Mouse (Mus musculus): ENCODE measurements at regions not wholly inside any gene's neighbourhood (a gene's known extent, or its start where the extent isn't known, plus 50 kb on each side); places are given as distances from the start of the nearest gene placed in this dataset.

DNA sequence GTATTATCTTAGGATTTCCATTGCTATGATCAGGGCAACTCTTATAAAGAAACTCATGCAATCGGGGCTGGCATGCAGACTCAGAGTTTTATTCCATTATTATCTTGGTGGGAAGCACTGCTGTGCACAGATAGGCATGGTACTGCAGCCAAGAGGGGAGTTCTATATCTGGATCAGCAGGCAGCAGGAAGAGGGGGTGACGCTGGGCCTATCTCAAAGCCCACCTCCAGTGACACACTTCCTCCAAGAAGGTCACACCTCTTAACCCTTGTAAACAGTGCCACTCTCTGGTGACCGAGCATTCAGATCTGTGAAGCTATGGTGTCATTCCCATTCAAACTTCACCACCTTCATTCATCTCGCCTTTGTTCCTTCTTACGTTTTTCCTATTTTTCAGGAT, 381.8 kb upstream of the Prickle1 start:
- no peak overlapping the region for H3K9ac ChIP-seq (ENCODE audit: control insufficient read depth, low read depth, low read length, poor library complexity, severe bottlenecking)
- no peaks in the 10 kb centered on the region for H3K36me3 ChIP-seq (ENCODE audit: control insufficient read depth in 1 of 2, insufficient read depth in 2 of 2, low read length in 2 of 2)
- no peak overlapping the region for H3K27ac ChIP-seq (ENCODE audit: control insufficient read depth, low read depth, low read length)
- TF ChIP-seq E2F4 (IDR thresholded peaks at IDR 0.05; ENCODE audit: borderline replicate concordance, low read depth, low read length) (no peak), ELF1 (IDR thresholded peaks at IDR 0.05; ENCODE audit: low read depth, low read length) (no peak), ZKSCAN1 (IDR thresholded peaks at IDR 0.05; ENCODE audit: low read depth, low read length) (no peak), NELFE (IDR thresholded peaks at IDR 0.05; ENCODE audit: low read depth, low read length) (no peak), MEF2A (IDR thresholded peaks at IDR 0.05; ENCODE audit: extremely low read depth, insufficient replicate concordance, low read depth, low read length, poor library complexity, severe bottlenecking) (no peak), MXI1 (IDR thresholded peaks at IDR 0.05; ENCODE audit: low read depth, low read length) (no peak), ZC3H11A (IDR thresholded peaks at IDR 0.05; ENCODE audit: low read depth, low read length) (no peak), POLR2A (IDR thresholded peaks at IDR 0.05; ENCODE audit: control insufficient read depth in 1 of 2, insufficient read depth in 1 of 2, low read depth in 1 of 2, low read length in 2 of 2, poor library complexity in 1 of 2) (no peak), EP300 (IDR thresholded peaks at IDR 0.05; ENCODE audit: low read depth in 1 of 2, low read length in 2 of 2) (no peak), MYC (IDR thresholded peaks at IDR 0.05; ENCODE audit: low read depth, low read length) (no peak), TAL1 (IDR thresholded peaks at IDR 0.05; ENCODE audit: low read length) (no peak), ZMIZ1 (IDR thresholded peaks at IDR 0.05; ENCODE audit: low read depth, low read length) (no peak), CHD2 (IDR thresholded peaks at IDR 0.05; ENCODE audit: low read length) (no peak), ZNF384 (IDR thresholded peaks at IDR 0.05; ENCODE audit: low read depth, low read length) (no peak), UBTF (IDR thresholded peaks at IDR 0.05; ENCODE audit: borderline replicate concordance, insufficient read depth, low read depth, low read length) (no peak)
- no peaks in the 10 kb centered on the region for H3K27me3 ChIP-seq (ENCODE audit: control insufficient read depth in 1 of 2, insufficient read depth in 2 of 2, low read length in 2 of 2)
- H3K79me2 ChIP-seq (ENCODE audit: control insufficient read depth, insufficient read depth, low read length, poor library complexity) = no peaks in the 10 kb centered on the region
- no peak overlapping the region for H3K4me3 ChIP-seq (ENCODE audit: control insufficient read depth in 1 of 2, insufficient read depth in 1 of 2, low read depth in 2 of 2, low read length in 2 of 2)
- H3K9me3 ChIP-seq (replicated peaks; ENCODE audit: insufficient read depth, low read length) = no peaks in the 10 kb centered on the region
- DNase-seq (ENCODE audit: low read depth, low spot score) = no peak
- no peaks in the 10 kb centered on the region for H3K4me1 ChIP-seq (ENCODE audit: control insufficient read depth in 1 of 2, insufficient read depth in 2 of 2, low read length in 2 of 2)

GRCm38 (mm10) chr15:93974727-93975126, 379.0 kb upstream of the Prickle1 start:
- no peaks in the 10 kb centered on the region for H3K36me3 ChIP-seq (ENCODE audit: control insufficient read depth in 1 of 2, insufficient read depth in 2 of 2, low read length in 2 of 2)
- DNase-seq (ENCODE audit: low read depth, low spot score) = no peak
- TF ChIP-seq E2F4 (IDR thresholded peaks at IDR 0.05; ENCODE audit: borderline replicate concordance, low read depth, low read length) (no peak), SIN3A (IDR thresholded peaks at IDR 0.05; ENCODE audit: low read length) (no peak), GATA1 (IDR thresholded peaks at IDR 0.05; ENCODE audit: low read depth, low read length) (no peak), MYC (IDR thresholded peaks at IDR 0.05; ENCODE audit: low read depth, low read length) (no peak), EP300 (IDR thresholded peaks at IDR 0.05; ENCODE audit: low read depth in 1 of 2, low read length in 2 of 2) (no peak), ZC3H11A (IDR thresholded peaks at IDR 0.05; ENCODE audit: low read depth, low read length) (no peak), RCOR1 (IDR thresholded peaks at IDR 0.05; ENCODE audit: low read depth, low read length) (no peak), RAD21 (IDR thresholded peaks at IDR 0.05; ENCODE audit: low read depth, low read length) (no peak), UBTF (IDR thresholded peaks at IDR 0.05; ENCODE audit: borderline replicate concordance, insufficient read depth, low read depth, low read length) (no peak), NRF1 (IDR thresholded peaks at IDR 0.05; ENCODE audit: insufficient read depth, low read depth, low read length, poor library complexity, severe bottlenecking) (no peak), MAZ (IDR thresholded peaks at IDR 0.05; ENCODE audit: low read depth, low read length) (no peak), SMC3 (IDR thresholded peaks at IDR 0.05; ENCODE audit: low read depth, low read length) (no peak), TCF12 (IDR thresholded peaks at IDR 0.05; ENCODE audit: low read depth, low read length) (no peak), CHD1 (IDR thresholded peaks at IDR 0.05; ENCODE audit: low read depth, low read length) (no peak), USF1 (IDR thresholded peaks at IDR 0.05; ENCODE audit: low read depth, low read length) (no peak), TAL1 (IDR thresholded peaks at IDR 0.05; ENCODE audit: low read length) (no peak), POLR2A (IDR thresholded peaks at IDR 0.05; ENCODE audit: control insufficient read depth in 1 of 2, insufficient read depth in 1 of 2, low read depth in 1 of 2, low read length in 2 of 2, poor library complexity in 1 of 2) (no peak), MAX (IDR thresholded peaks at IDR 0.05; ENCODE audit: low read length) (no peak)
- H3K4me3 ChIP-seq (ENCODE audit: control insufficient read depth in 1 of 2, insufficient read depth in 1 of 2, low read depth in 2 of 2, low read length in 2 of 2) = no peak overlapping the region
- no peak overlapping the region for H3K27ac ChIP-seq (ENCODE audit: control insufficient read depth, low read depth, low read length)
- H3K79me2 ChIP-seq (ENCODE audit: control insufficient read depth, insufficient read depth, low read length, poor library complexity) = no peaks in the 10 kb centered on the region
- H3K9ac ChIP-seq (ENCODE audit: control insufficient read depth, low read depth, low read length, poor library complexity, severe bottlenecking) = no peak overlapping the region
- H3K27me3 ChIP-seq (ENCODE audit: control insufficient read depth in 1 of 2, insufficient read depth in 2 of 2, low read length in 2 of 2) = no peaks in the 10 kb centered on the region
- H3K4me1 ChIP-seq (ENCODE audit: control insufficient read depth in 1 of 2, insufficient read depth in 2 of 2, low read length in 2 of 2) = no peaks in the 10 kb centered on the region
- H3K9me3 ChIP-seq (replicated peaks; ENCODE audit: insufficient read depth, low read length) = no peaks in the 10 kb centered on the region
